ENCODE assay signal across 11 mouse cellular contexts in the genomic region with DNA sequence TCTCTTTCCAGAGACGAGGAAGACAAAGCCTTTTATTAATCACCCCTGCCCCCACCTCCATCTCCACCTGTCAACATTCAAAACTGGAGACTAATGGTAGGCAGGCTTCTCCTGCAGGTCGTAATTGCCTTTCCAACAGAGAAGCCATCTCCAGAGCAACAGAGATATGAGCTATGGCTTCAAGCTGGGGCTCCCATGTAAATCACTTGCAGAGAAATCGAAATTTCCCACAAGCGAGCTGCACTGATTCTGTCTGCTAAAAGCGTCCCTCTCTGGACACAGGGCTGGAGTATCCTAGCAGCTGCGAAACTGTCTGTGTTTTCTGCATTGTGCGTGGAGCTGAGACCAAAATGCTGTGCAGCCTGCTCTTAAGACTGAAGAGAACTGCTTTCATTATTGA.
A peak's percentile ranks its signal among the peaks of the same experiment; 100 is the strongest.
DNase-seq lines count a peak whose midpoint lies in the region; ATAC-seq lines count a peak whose summit lies in the region.
"Had no signal": no experiment of that assay in that cellular context is flagged by ENCODE, and none has a peak within 500 bp of the region (broad histone marks: within the 10 kb centered on the region; RNA-seq: fewer than 3 reads in every experiment).

No protein-coding gene starts in this region.

- H3K36me3 ChIP-seq in heart, embryonic 16.5 days (ENCODE audit: control insufficient read depth, insufficient read depth), result no peaks in the 10 kb centered on the region
- no peaks in the 10 kb centered on the region for H3K36me3 ChIP-seq in forebrain, embryonic 10.5 days (replicated peaks)
- H3K36me3 ChIP-seq in hindbrain, embryonic 14.5 days (replicated peaks; ENCODE audit: control insufficient read depth, insufficient read depth), result no peaks in the 10 kb centered on the region
- H3K36me3 ChIP-seq in neural tube, embryonic 14.5 days (ENCODE audit: control insufficient read depth, insufficient read depth, low read length), result no peaks in the 10 kb centered on the region
- H3K36me3 ChIP-seq: kidney, embryonic 15.5 days had no signal

- DNase-seq in heart, postnatal 4 days, result no peak
- DNase-seq in forebrain, embryonic 10.5 days (ENCODE audit: extremely low spot score, low spot score), result no peak
- peak; percentile 49 for DNase-seq in hindbrain, embryonic 14.5 days (ENCODE audit: low spot score)
- DNase-seq in kidney, postnatal 10 days, result no peak
- DNase-seq in urinary bladder, postnatal 36 days (ENCODE audit: low spot score in 2 of 2), result no peak
- DNase-seq: heart, postnatal 10 days had no signal

- H3K4me1 ChIP-seq in heart, embryonic 16.5 days (ENCODE audit: control insufficient read depth, insufficient read depth, low read length), result 0 out of 2 replicates have a peak, but pooled peaks cover 2% of the 10 kb centered on the region
- H3K4me1 ChIP-seq in forebrain, embryonic 10.5 days, result peaks cover 23% of the 10 kb centered on the region
- peaks cover 27% of the 10 kb centered on the region for H3K4me1 ChIP-seq in hindbrain, embryonic 14.5 days (replicated peaks; ENCODE audit: control insufficient read depth, insufficient read depth, low read length)
- H3K4me1 ChIP-seq in neural tube, embryonic 14.5 days (ENCODE audit: control insufficient read depth, insufficient read depth, low read length), result peaks cover 11% of the 10 kb centered on the region; the same call in 1 of the 2 replicates

- no peak overlapping the region for H3K27ac ChIP-seq in heart, embryonic 16.5 days (ENCODE audit: low read length)
- peak overlapping the region; percentile 65 for H3K27ac ChIP-seq in forebrain, embryonic 10.5 days
- H3K27ac ChIP-seq in hindbrain, embryonic 14.5 days, result peak overlapping the region; percentile 77
- H3K27ac ChIP-seq in neural tube, embryonic 14.5 days (ENCODE audit: low read depth, low read length), result 0 out of 2 replicates have a peak overlapping the region, but pooled peaks have one; percentile 22
- H3K27ac ChIP-seq: kidney, embryonic 15.5 days had no signal

- no peak overlapping the region for H3K4me3 ChIP-seq in heart, embryonic 16.5 days (ENCODE audit: low read length)
- H3K4me3 ChIP-seq in forebrain, embryonic 10.5 days, result no peak overlapping the region
- H3K4me3 ChIP-seq in hindbrain, embryonic 14.5 days (replicated peaks; ENCODE audit: low read length), result no peak overlapping the region
- H3K4me3 ChIP-seq in neural tube, embryonic 14.5 days (ENCODE audit: low read depth, low read length), result no peak overlapping the region
- H3K4me3 ChIP-seq: kidney, embryonic 15.5 days had no signal

- no peaks in the 10 kb centered on the region for H3K9me3 ChIP-seq in heart, embryonic 16.5 days (replicated peaks; ENCODE audit: control insufficient read depth, low read length)
- H3K9me3 ChIP-seq in forebrain, embryonic 10.5 days, result no peaks in the 10 kb centered on the region
- no peaks in the 10 kb centered on the region for H3K9me3 ChIP-seq in hindbrain, embryonic 14.5 days (ENCODE audit: control insufficient read depth, low read length)
- no peaks in the 10 kb centered on the region for H3K9me3 ChIP-seq in neural tube, embryonic 14.5 days (ENCODE audit: control insufficient read depth, low read length)
- H3K9me3 ChIP-seq: kidney, embryonic 15.5 days had no signal

- H3K4me2 ChIP-seq in heart, embryonic 16.5 days (ENCODE audit: low read depth, low read length), result peak overlapping the region; percentile 37
- 0 out of 2 replicates have a peak overlapping the region, but pooled peaks have one; percentile 2 for H3K4me2 ChIP-seq in hindbrain, embryonic 14.5 days (replicated peaks)
- H3K4me2 ChIP-seq in neural tube, embryonic 14.5 days (ENCODE audit: low read depth, low read length), result 0 out of 2 replicates have a peak overlapping the region, but pooled peaks have one; percentile 6
- H3K4me2 ChIP-seq: kidney, embryonic 15.5 days had no signal

- no peak for ATAC-seq in heart, embryonic 16.5 days (replicated peaks; ENCODE audit: extremely low read depth, insufficient read depth, low FRiP score)
- ATAC-seq in hindbrain, embryonic 14.5 days (ENCODE audit: low FRiP score), result peak; percentile 67
- peak; percentile 53; the same call in 1 of the 2 replicates for ATAC-seq in neural tube, embryonic 14.5 days (ENCODE audit: low read depth)
- ATAC-seq: CD4-positive, CD25-positive, alpha-beta regulatory T cell, adult 4 months; Patski had no signal

- no peak overlapping the region for H3K9ac ChIP-seq in heart, embryonic 16.5 days (ENCODE audit: low read length)
- no peak overlapping the region for H3K9ac ChIP-seq in hindbrain, embryonic 14.5 days
- H3K9ac ChIP-seq in neural tube, embryonic 14.5 days (replicated peaks; ENCODE audit: low read depth, low read length), result no peak overlapping the region
- H3K9ac ChIP-seq: kidney, embryonic 15.5 days had no signal

- no peaks in the 10 kb centered on the region for H3K27me3 ChIP-seq in heart, embryonic 16.5 days (ENCODE audit: control insufficient read depth, insufficient read depth, low read length)
- H3K27me3 ChIP-seq in forebrain, embryonic 10.5 days (ENCODE audit: poor library complexity, severe bottlenecking), result no peaks in the 10 kb centered on the region
- H3K27me3 ChIP-seq in hindbrain, embryonic 14.5 days (ENCODE audit: control insufficient read depth, insufficient read depth, low read length), result no peaks in the 10 kb centered on the region
- no peaks in the 10 kb centered on the region for H3K27me3 ChIP-seq in neural tube, embryonic 14.5 days (ENCODE audit: control insufficient read depth, insufficient read depth, low read length)
- H3K27me3 ChIP-seq: kidney, embryonic 15.5 days had no signal

- 43% methylated on average over 7 of the region's 7 CpGs for WGBS in heart, embryonic 16.5 days
- WGBS in forebrain, embryonic 10.5 days, result 65% methylated on average over 7 of the region's 7 CpGs
- WGBS in hindbrain, embryonic 14.5 days, result 32% methylated on average over 7 of the region's 7 CpGs
- 32% methylated on average over 7 of the region's 7 CpGs for WGBS in neural tube, embryonic 14.5 days
